Mouse (Mus musculus) bone marrow macrophage, adult 2 months (primary cell): ENCODE measurements around the gene AB124611. TPM values are rescaled to one million over a fixed set of nuclear protein-coding genes. Genes with fewer than 3 reads are reported as not detected.

Source experiments
- H3K27ac ChIP-seq: 2 replicates; pipeline ENCODE4 v1.5.1; 2012; ENCODE audit warnings: low read depth, low read length; ENCODE audit not compliant: insufficient read depth
- H3K4me1 ChIP-seq: 2 replicates; pipeline ENCODE4 v1.6.1; 2012; ENCODE audit warnings: low read length; ENCODE audit not compliant: control insufficient read depth, insufficient read depth
- H3K4me3 ChIP-seq: 2 replicates; pipeline ENCODE4 v1.5.1; 2012; ENCODE audit warnings: mild to moderate bottlenecking, low read length, moderate library complexity; ENCODE audit not compliant: insufficient read depth
- CTCF ChIP-seq: IDR thresholded peaks from 2 replicates; pipeline ENCODE4 v1.5.1; 2012; ENCODE audit warnings: low read depth, mild to moderate bottlenecking, low read length, moderate library complexity
- POLR2A ChIP-seq: IDR thresholded peaks from 2 replicates; pipeline ENCODE4 v1.6.1; 2012; ENCODE audit warnings: mild to moderate bottlenecking, low read depth, low read length, borderline replicate concordance
- polyA plus RNA-seq: library from polyadenylated mRNA; stranded (reverse); fragments of >200 nt; gene quantifications from 2 replicates; pipeline ENCODE4 v1.2.4, GENCODE M21; 2012; ENCODE audit not compliant: missing spikeins, insufficient read depth, insufficient read length

Gene AB124611
- polyA plus RNA-seq, 1 experiment, result 156 TPM

GRCm38 (mm10) chr9:21558366-21558765 lies 32.4 kb downstream of the AB124611 start:
- Histone ChIP-seq H3K27ac (no peak overlapping the region), H3K4me3 (no peak overlapping the region), H3K4me1 (no peaks in the 10 kb centered on the region; the same call in 1 of the 2 replicates)
- TF ChIP-seq CTCF, result no peak

GRCm38 (mm10) chr9:21559151-21559550 lies 33.2 kb downstream of the AB124611 start:
- no peak overlapping the region for H3K27ac ChIP-seq
- no peak overlapping the region for H3K4me3 ChIP-seq
- no peak for TF ChIP-seq CTCF
- TF ChIP-seq POLR2A, result no peak
- peaks cover under 1% of the 10 kb centered on the region for H3K4me1 ChIP-seq

GRCm38 (mm10) chr9:21564420-21564819 lies 38.4 kb downstream of the AB124611 start:
- TF ChIP-seq POLR2A (no peak), CTCF (no peak)
- Histone ChIP-seq H3K4me3 (no peak overlapping the region), H3K27ac (no peak overlapping the region)

GRCm38 (mm10) chr9:21565004-21565586 lies 39.1 kb downstream of the AB124611 start:
- no peak overlapping the region for H3K4me3 ChIP-seq
- peaks cover 5% of the 10 kb centered on the region for H3K4me1 ChIP-seq
- no peak overlapping the region for H3K27ac ChIP-seq

More at GRCm38 (mm10) chr9:21564420-21564819, 38.4 kb downstream of the AB124611 start:
- H3K4me1 ChIP-seq, result peaks cover 5% of the 10 kb centered on the region

GRCm38 (mm10) chr9:21566538-21566937 lies 40.6 kb downstream of the AB124611 start:
- Histone ChIP-seq H3K27ac (no peak overlapping the region), H3K4me1 (peaks cover 5% of the 10 kb centered on the region), H3K4me3 (no peak overlapping the region)
- no peak for TF ChIP-seq POLR2A
- TF ChIP-seq CTCF, result no peak

More at GRCm38 (mm10) chr9:21565004-21565586, 39.1 kb downstream of the AB124611 start:
- TF ChIP-seq POLR2A (no peak), CTCF (no peak)

GRCm38 (mm10) chr9:21567051-21567450 lies 41.1 kb downstream of the AB124611 start:
- Histone ChIP-seq H3K4me1 (peaks cover 5% of the 10 kb centered on the region), H3K4me3 (no peak overlapping the region), H3K27ac (no peak overlapping the region)
- TF ChIP-seq CTCF (no peak), POLR2A (no peak)

GRCm38 (mm10) chr9:21568657-21569255 lies 42.8 kb downstream of the AB124611 start:
- H3K4me3 ChIP-seq, result no peak overlapping the region
- no peak overlapping the region for H3K27ac ChIP-seq
- peaks cover 5% of the 10 kb centered on the region for H3K4me1 ChIP-seq
- TF ChIP-seq CTCF, result no peak
- TF ChIP-seq POLR2A, result no peak

GRCm38 (mm10) chr9:21574012-21574801 lies 48.2 kb downstream of the AB124611 start:
- TF ChIP-seq CTCF (no peak), POLR2A (no peak)
- H3K4me1 ChIP-seq, result no peaks in the 10 kb centered on the region; the same call in 1 of the 2 replicates
- H3K27ac ChIP-seq, result no peak overlapping the region
- no peak overlapping the region for H3K4me3 ChIP-seq

GRCm38 (mm10) chr9:21575253-21575652 lies 49.3 kb downstream of the AB124611 start:
- Histone ChIP-seq H3K4me3 (no peak overlapping the region), H3K4me1 (no peaks in the 10 kb centered on the region; the same call in 1 of the 2 replicates), H3K27ac (no peak overlapping the region)
- TF ChIP-seq POLR2A, result no peak
- TF ChIP-seq CTCF, result no peak

GRCm38 (mm10) chr9:21576286-21576685 lies 50.3 kb downstream of the AB124611 start:
- TF ChIP-seq POLR2A, result no peak
- Histone ChIP-seq H3K27ac (no peak overlapping the region), H3K4me1 (no peaks in the 10 kb centered on the region), H3K4me3 (no peak overlapping the region)
